Mouse (Mus musculus): ENCODE data around the gene Junb. TPM values are rescaled to one million over a fixed set of nuclear protein-coding genes. Genes with fewer than 3 reads are reported as not detected.

Junb gene
- polyA plus RNA-seq, 1 experiment, result 47.7 TPM

Other genes with a start within 250 kb of the Junb start
- 74.6 and 78.4 TPM in 2 replicates for gene Nfix, start 178.4 kb downstream of the Junb start, polyA plus RNA-seq (2012; ENCODE audit: insufficient read depth, insufficient read length, missing spikeins)
- 7.2 and 9.4 TPM in 2 replicates for gene Dand5, start 155.9 kb downstream of the Junb start, polyA plus RNA-seq (2012; ENCODE audit: insufficient read depth, insufficient read length, missing spikeins)
- gene Gadd45gip1, start 147.2 kb downstream of the Junb start, polyA plus RNA-seq (2012; ENCODE audit: insufficient read depth, insufficient read length, missing spikeins), result 32.2 and 37.2 TPM in 2 replicates
- gene Rad23a, start 138.1 kb downstream of the Junb start, polyA plus RNA-seq (2012; ENCODE audit: insufficient read depth, insufficient read length, missing spikeins), result 73.3 and 79.3 TPM in 2 replicates
- 211 and 306 TPM in 2 replicates for gene Calr, start 131.8 kb downstream of the Junb start, polyA plus RNA-seq (2012; ENCODE audit: insufficient read depth, insufficient read length, missing spikeins)
- gene Farsa, start 121.7 kb downstream of the Junb start, polyA plus RNA-seq (2012; ENCODE audit: insufficient read depth, insufficient read length, missing spikeins), result 11.3 and 14.4 TPM in 2 replicates
- gene Syce2, start 106.6 kb downstream of the Junb start, polyA plus RNA-seq (2012; ENCODE audit: insufficient read depth, insufficient read length, missing spikeins), result 3.3 and 3.6 TPM in 2 replicates
- gene Gcdh, start 84.8 kb downstream of the Junb start, polyA plus RNA-seq (2012; ENCODE audit: insufficient read depth, insufficient read length, missing spikeins), result 53.8 and 76.8 TPM in 2 replicates
- gene Klf1, start 76.8 kb downstream of the Junb start, polyA plus RNA-seq (2012; ENCODE audit: insufficient read depth, insufficient read length, missing spikeins), result not detected in 2 replicates
- gene Dnase2a, start 70.2 kb downstream of the Junb start, polyA plus RNA-seq (2012; ENCODE audit: insufficient read depth, insufficient read length, missing spikeins), result 4.6 and 12.9 TPM in 2 replicates
- gene Mast1, start 41.4 kb downstream of the Junb start, polyA plus RNA-seq (2012; ENCODE audit: insufficient read depth, insufficient read length, missing spikeins), result not detected in 2 replicates
- not detected in 2 replicates for gene Rtbdn, start 31.7 kb downstream of the Junb start, polyA plus RNA-seq (2012; ENCODE audit: insufficient read depth, insufficient read length, missing spikeins)
- not detected in 2 replicates for gene Gm49661, start 9.3 kb downstream of the Junb start, polyA plus RNA-seq (2012; ENCODE audit: insufficient read depth, insufficient read length, missing spikeins)
- 387 and 425 TPM in 2 replicates for gene Prdx2, start 9.1 kb downstream of the Junb start, polyA plus RNA-seq (2012; ENCODE audit: insufficient read depth, insufficient read length, missing spikeins)
- 26.6 and 28.5 TPM in 2 replicates for gene Rnaseh2a, start 9.0 kb downstream of the Junb start, polyA plus RNA-seq (2012; ENCODE audit: insufficient read depth, insufficient read length, missing spikeins)
- gene Hook2, start 11.9 kb upstream of the Junb start, polyA plus RNA-seq (2012; ENCODE audit: insufficient read depth, insufficient read length, missing spikeins), result 1.1 and 1.6 TPM in 2 replicates
- not detected in 2 replicates for gene Best2, start 35.8 kb upstream of the Junb start, polyA plus RNA-seq (2012; ENCODE audit: insufficient read depth, insufficient read length, missing spikeins)
- 113 and 117 TPM in 2 replicates for gene Asna1, start 46.6 kb upstream of the Junb start, polyA plus RNA-seq (2012; ENCODE audit: insufficient read depth, insufficient read length, missing spikeins)
- gene Trir, start 48.1 kb upstream of the Junb start, polyA plus RNA-seq (2012; ENCODE audit: insufficient read depth, insufficient read length, missing spikeins), result 68.4 and 68.5 TPM in 2 replicates
- gene Tnpo2, start 58.2 kb upstream of the Junb start, polyA plus RNA-seq (2012; ENCODE audit: insufficient read depth, insufficient read length, missing spikeins), result 28.4 and 33.5 TPM in 2 replicates
- gene Fbxw9, start 81.3 kb upstream of the Junb start, polyA plus RNA-seq (2012; ENCODE audit: insufficient read depth, insufficient read length, missing spikeins), result 3.0 and 4.1 TPM in 2 replicates
- not detected in 2 replicates for gene Gm5741, start 89.3 kb upstream of the Junb start, polyA plus RNA-seq (2012; ENCODE audit: insufficient read depth, insufficient read length, missing spikeins)
- gene Dhps, start 93.0 kb upstream of the Junb start, polyA plus RNA-seq (2012; ENCODE audit: insufficient read depth, insufficient read length, missing spikeins), result 19.1 and 20.0 TPM in 2 replicates
- gene Wdr83os, start 102.0 kb upstream of the Junb start, polyA plus RNA-seq (2012; ENCODE audit: insufficient read depth, insufficient read length, missing spikeins), result 95.5 and 130 TPM in 2 replicates
- 26.8 and 28.7 TPM in 2 replicates for gene Wdr83, start 102.6 kb upstream of the Junb start, polyA plus RNA-seq (2012; ENCODE audit: insufficient read depth, insufficient read length, missing spikeins)
- 17.4 and 20.8 TPM in 2 replicates for gene Man2b1, start 104.6 kb upstream of the Junb start, polyA plus RNA-seq (2012; ENCODE audit: insufficient read depth, insufficient read length, missing spikeins)
- gene Zfp791, start 144.4 kb upstream of the Junb start, polyA plus RNA-seq (2012; ENCODE audit: insufficient read depth, insufficient read length, missing spikeins), result 0.44 and 0.96 TPM in 2 replicates
- not detected in 2 replicates for gene Cks1brt, start 173.2 kb upstream of the Junb start, polyA plus RNA-seq (2012; ENCODE audit: insufficient read depth, insufficient read length, missing spikeins)
- not detected in 2 replicates for gene Olfr371, start 247.3 kb upstream of the Junb start, polyA plus RNA-seq (2012; ENCODE audit: insufficient read depth, insufficient read length, missing spikeins)

Measured in brown adipose tissue, adult 24 weeks (tissue).